Mouse (Mus musculus): Measurements from ENCODE around the gene Fnip1. TPM values are rescaled to one million over a fixed set of nuclear protein-coding genes. Genes with fewer than 3 reads are reported as not detected.

The Fnip1 gene
- polyA plus RNA-seq, 1 experiment from 2014 or later, result 10.2 TPM

DNA sequence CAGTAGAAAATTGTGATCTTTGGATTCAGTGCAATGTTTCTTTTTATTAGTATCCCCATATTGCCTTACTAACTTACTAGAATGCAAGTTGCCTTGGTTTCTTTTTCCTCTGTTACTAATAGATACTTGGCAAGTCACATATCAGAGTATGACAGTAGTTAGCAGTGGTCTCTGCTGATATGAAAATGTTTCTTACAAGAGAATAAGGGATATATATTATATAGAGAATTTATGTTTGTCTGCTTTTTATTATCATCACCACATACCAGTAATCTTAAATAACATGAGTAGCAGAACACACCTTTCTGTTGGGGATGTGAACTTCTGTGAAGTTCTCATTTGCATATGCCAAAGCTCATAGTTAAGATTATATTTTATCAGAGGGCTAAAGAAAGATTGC is 104.4 kb downstream of the Fnip1 start:
- peak; percentile 85 for ATAC-seq (replicated peaks; ENCODE audit: low FRiP score)
- Histone ChIP-seq H3K4me2 (peak overlapping the region; percentile 23; the same call in 1 of the 2 replicates), H3K4me3 (ENCODE audit: low read depth, low read length) (no peak overlapping the region), H3K9me3 (ENCODE audit: control insufficient read depth, low read length) (no peaks in the 10 kb centered on the region), H3K4me1 (replicated peaks; ENCODE audit: control insufficient read depth, insufficient read depth, low read length) (peaks cover 10% of the 10 kb centered on the region), H3K27ac (ENCODE audit: low read depth, low read length) (no peak overlapping the region), H3K36me3 (ENCODE audit: control insufficient read depth, insufficient read depth, low read length) (0 out of 2 replicates have a peak, but pooled peaks cover 2% of the 10 kb centered on the region), H3K27me3 (replicated peaks; ENCODE audit: control insufficient read depth, insufficient read depth, low read length) (no peaks in the 10 kb centered on the region), H3K9ac (ENCODE audit: low read depth, low read length) (no peak overlapping the region)
- no peak for DNase-seq (ENCODE audit: low spot score)

DNA sequence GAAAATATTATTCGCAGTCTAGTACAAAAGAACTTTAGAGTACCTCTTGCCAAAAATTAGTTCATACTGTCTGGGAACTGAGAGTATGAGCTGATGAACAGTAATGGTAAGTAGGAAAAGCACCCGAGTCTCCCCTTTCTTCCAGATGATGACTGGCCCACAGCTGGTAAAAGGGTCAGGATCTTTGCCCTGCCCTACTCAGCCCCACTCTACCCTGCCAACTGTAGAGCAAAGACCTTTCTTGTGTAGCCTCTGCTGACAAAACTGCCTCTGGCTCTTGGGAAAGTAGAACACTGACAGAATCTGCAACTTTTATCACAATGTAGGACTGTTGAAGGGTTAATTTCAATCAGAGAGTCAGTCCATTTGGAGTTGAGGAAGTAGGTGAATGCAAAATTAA is 117.0 kb downstream of the Fnip1 start:
- no peaks in the 10 kb centered on the region for H3K4me1 ChIP-seq (replicated peaks; ENCODE audit: control insufficient read depth, insufficient read depth, low read length)
- no peak overlapping the region for H3K4me3 ChIP-seq (ENCODE audit: low read depth, low read length)
- no peaks in the 10 kb centered on the region for H3K27me3 ChIP-seq (replicated peaks; ENCODE audit: control insufficient read depth, insufficient read depth, low read length)
- ATAC-seq (replicated peaks; ENCODE audit: low FRiP score) (no peak), DNase-seq (ENCODE audit: low spot score) (no peak)
- no peak overlapping the region for H3K4me2 ChIP-seq
- 89% methylated on average over 2 of the region's 2 CpGs for WGBS
- H3K36me3 ChIP-seq (ENCODE audit: control insufficient read depth, insufficient read depth, low read length), result no peaks in the 10 kb centered on the region
- no peaks in the 10 kb centered on the region for H3K9me3 ChIP-seq (ENCODE audit: control insufficient read depth, low read length)
- no peak overlapping the region for H3K27ac ChIP-seq (ENCODE audit: low read depth, low read length)
- H3K9ac ChIP-seq (ENCODE audit: low read depth, low read length), result no peak overlapping the region

DNA sequence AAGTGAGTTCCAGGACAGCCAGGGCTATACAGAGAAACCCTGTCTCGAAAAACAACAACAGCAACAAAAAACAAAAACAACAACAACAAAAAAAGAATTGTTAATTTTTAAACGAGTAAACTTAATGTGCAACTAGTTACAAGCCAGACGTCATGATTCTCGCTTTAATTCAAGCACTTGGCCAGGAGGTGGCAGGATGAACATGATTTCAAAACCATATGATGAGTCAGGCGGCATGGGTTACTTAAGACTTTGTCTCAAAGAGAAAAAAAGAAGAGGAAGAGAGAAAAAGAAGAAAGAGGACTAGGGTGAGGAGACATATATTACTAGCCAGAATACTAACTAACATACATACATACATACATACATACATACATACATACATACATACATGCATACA is 124.8 kb downstream of the Fnip1 start:
- no peak for DNase-seq (ENCODE audit: low spot score)
- Histone ChIP-seq H3K4me1 (replicated peaks; ENCODE audit: control insufficient read depth, insufficient read depth, low read length) (no peaks in the 10 kb centered on the region), H3K27ac (ENCODE audit: low read depth, low read length) (no peak overlapping the region), H3K9ac (ENCODE audit: low read depth, low read length) (no peak overlapping the region), H3K27me3 (replicated peaks; ENCODE audit: control insufficient read depth, insufficient read depth, low read length) (no peaks in the 10 kb centered on the region), H3K36me3 (ENCODE audit: control insufficient read depth, insufficient read depth, low read length) (no peaks in the 10 kb centered on the region), H3K4me2 (no peak overlapping the region), H3K9me3 (ENCODE audit: control insufficient read depth, low read length) (no peaks in the 10 kb centered on the region), H3K4me3 (ENCODE audit: low read depth, low read length) (no peak overlapping the region)
- 89% methylated on average over 5 of the region's 5 CpGs for WGBS
- ATAC-seq (replicated peaks; ENCODE audit: low FRiP score), result no peak

Other genes with a start within 250 kb of the Fnip1 start
- not detected in 2 replicates for gene Csf2, start 188.5 kb upstream of the Fnip1 start, polyA plus RNA-seq (2014; fragmentation: Nextera tagmentation; extraction: Ambion mirVana)
- not detected in 2 replicates for gene Il3, start 170.9 kb upstream of the Fnip1 start, polyA plus RNA-seq (2014; fragmentation: Nextera tagmentation; extraction: Ambion mirVana)
- gene Acsl6, start 134.4 kb upstream of the Fnip1 start, polyA plus RNA-seq (2014; fragmentation: Nextera tagmentation; extraction: Ambion mirVana), result 2.2 and 2.3 TPM in 2 replicates
- gene Meikin, start 67.5 kb upstream of the Fnip1 start, polyA plus RNA-seq (2014; fragmentation: Nextera tagmentation; extraction: Ambion mirVana), result not detected in 2 replicates
- gene Rapgef6, start 84.6 kb downstream of the Fnip1 start, polyA plus RNA-seq (2014; fragmentation: Nextera tagmentation; extraction: Ambion mirVana), result 27.2 and 31.3 TPM in 2 replicates

Data from liver, embryonic 11.5 days (tissue).